Mouse (Mus musculus) lung, postnatal 0 days (tissue): Measurements from ENCODE around the gene Ccl3.

Experiments
- CTCF ChIP-seq: IDR thresholded peaks from 2 replicates; pipeline ENCODE4 v1.5.1; 2016; ENCODE audit warnings: antibody characterized with exemption, mild to moderate bottlenecking
- EP300 ChIP-seq: IDR thresholded peaks from 2 replicates; pipeline ENCODE4 v1.6.1; 2016; ENCODE audit warnings: antibody characterized with exemption, mild to moderate bottlenecking, control low read depth

- TF ChIP-seq CTCF (no peak), EP300 (no peak)
These were observed 50.2 kb downstream of the Ccl3 start for GRCm38 (mm10) chr11:83598991-83599390.
